Mouse (Mus musculus): Measurements from ENCODE around the gene Blcap.

The Blcap gene

DNA sequence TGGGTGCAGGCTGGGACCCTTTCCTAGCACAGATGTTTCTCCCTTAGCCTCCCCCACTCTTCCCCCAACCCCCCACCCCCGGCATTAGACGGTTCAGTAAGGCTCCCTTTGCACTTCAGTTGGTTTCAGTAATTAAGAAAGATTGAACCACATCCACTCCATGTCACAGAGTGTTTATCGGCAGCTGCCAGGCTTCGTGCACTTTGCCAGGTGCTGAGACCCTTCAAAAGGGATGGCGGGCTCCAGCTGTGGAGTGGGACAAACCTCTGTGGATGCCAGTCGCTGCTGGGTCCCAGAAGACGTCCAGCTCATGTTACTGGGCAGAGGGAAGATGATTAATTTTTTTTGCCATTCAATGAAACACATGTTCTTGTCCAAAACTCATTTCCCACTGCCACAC lies 52.6 kb downstream of the Blcap start:
- DNase-seq (ENCODE audit: low read depth): no peak

DNA sequence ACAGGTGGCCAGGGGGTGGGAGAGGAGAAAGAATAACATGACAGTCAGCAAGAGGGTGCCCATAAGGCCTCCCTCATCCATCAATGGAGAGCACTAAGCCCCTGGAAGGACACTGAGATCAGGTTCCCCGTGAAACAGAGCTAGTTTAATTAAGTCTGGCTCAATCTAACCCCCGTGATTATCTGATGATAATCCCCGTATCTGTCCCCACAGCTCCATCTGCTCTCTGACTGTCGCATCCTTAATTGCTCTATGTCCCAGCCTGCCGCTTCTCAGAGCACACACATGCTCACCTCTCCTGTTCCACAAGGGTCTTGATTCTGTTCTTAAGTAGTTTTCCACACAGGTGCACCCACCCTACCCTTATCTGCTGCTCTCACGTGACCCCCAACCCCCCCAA lies 53.5 kb downstream of the Blcap start:
- no peak for DNase-seq (ENCODE audit: low read depth)

DNA sequence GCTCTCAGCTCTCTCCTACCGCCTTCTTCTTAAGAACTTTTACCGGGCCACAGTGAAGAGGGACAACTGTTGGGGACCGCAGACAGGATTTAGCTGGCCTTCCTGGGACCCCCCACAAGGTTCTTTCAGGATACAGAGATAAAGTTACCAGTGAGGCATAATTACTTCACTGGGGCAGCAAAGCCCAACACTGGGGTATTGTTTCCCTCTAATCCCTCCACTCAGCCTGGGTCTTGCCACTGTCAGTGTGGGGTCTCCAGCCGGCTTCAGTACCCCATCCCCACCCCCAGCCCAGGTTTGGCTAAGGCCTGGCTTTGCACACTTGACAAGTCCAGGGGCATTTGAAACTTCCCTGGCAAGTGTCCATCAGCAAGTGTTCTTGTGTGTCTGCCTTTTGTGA lies 56.7 kb downstream of the Blcap start:
- no peak for DNase-seq (ENCODE audit: low read depth)

DNA sequence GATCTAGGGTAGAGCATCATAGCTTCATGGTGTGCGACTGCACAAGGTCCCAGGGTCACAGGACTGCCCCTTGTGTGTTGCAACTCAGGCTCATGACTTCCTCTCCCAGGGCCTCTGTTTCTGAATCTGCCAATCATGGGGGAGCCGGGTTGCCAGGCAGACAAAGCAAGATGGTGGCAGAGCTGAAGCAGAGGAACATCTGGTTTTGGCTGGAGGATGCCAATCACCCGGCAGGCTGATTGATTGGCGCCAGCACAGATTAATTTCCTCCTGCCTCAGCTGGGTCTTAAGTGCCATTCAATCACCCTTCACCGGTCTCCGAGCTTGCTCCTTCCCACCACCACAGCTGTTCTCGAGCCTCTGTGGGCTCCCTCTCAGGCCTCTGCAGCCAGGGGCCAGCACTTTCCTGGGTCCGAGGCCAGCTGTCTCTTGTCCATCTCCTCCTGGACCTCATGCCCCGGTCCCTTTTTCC lies 57.3 kb downstream of the Blcap start:
- DNase-seq (ENCODE audit: low read depth): peak; percentile 42

DNA sequence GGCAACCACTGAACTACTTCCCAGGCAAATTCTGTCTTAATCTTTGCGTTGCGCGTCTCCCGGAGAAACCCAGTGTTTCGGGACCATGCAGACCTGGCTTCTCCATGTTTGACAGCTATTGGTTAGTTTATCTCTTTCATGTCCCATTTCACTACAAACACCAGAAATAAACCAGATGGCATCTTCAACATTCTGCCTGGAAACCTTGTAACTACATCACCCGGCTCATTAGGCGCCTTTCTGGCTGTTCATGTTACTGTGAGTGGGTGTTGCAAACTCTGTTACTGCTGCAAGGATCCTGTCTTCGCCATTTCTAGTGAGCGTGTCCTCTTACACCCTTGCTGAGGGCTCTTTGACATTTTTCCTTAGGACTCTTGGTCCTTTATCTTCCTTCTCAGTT lies 58.2 kb downstream of the Blcap start:
- no peak for DNase-seq (ENCODE audit: low read depth)

DNA sequence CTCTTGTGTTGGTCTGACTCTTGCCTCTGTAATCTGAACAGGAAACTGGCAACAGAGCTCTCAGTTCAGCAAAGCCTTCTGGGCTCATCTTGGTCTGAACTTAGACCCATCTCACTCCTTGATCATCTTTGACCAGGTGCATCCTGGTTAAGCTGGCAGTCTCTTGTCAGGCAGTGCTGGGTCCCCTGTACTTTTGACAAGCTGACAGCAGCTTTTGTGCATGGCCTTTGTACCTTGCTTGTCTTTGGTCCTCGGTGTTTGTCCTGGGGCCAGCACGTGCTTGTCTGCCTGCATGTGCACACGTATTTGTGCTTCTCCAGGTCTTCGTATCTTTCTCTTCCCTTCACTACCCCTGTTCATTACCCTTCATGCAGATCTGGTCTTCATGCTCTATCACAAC lies 61.0 kb downstream of the Blcap start:
- no peak for DNase-seq (ENCODE audit: low read depth)

DNA sequence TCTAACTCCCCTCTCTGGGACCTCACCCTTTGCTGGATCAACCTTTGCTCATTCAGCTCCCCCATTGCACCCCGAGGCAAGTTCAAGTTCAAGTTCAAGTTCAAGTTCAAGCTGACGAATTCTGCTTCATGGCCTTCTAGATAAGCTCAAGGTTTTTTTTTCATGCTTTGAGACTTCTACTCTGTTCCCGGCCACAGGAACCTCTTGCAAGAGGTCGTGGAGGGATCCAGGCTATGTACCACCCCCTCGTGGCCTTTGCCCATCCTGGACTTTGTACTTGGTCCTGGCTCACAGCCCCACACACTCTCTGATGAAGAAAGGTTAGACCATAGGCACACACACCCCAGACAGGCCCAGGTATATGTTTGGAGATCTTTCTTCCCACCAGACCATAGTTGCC lies 61.9 kb downstream of the Blcap start:
- DNase-seq (ENCODE audit: low read depth): no peak

DNA sequence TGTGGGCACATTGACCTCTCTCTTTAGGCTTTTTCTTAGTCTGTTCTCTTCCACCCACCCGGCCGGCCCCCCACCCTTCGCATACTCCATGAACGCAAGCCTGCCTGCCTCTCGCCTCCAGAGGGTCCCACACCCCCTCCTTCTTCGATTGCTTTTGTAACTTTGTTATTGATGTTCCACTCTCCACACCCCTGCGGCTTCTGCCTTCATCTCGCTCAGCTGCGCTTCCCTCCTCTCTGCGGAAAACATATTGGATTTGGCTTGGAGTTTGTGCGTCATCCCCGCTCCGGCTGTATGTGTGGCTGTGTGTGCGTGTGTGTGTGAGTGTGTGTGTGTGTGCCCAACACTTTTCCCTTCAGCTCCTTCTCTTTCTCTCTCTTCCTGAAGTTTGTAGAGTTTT lies 64.3 kb downstream of the Blcap start:
- no peak for DNase-seq (ENCODE audit: low read depth)

Data from 416B (cell line).